Mouse (Mus musculus): Measurements from ENCODE around the gene Bnc2. TPM values are rescaled to one million over a fixed set of nuclear protein-coding genes. Genes with fewer than 3 reads are reported as not detected.

Gene Bnc2
- polyA plus RNA-seq, 1 experiment: not detected

DNA sequence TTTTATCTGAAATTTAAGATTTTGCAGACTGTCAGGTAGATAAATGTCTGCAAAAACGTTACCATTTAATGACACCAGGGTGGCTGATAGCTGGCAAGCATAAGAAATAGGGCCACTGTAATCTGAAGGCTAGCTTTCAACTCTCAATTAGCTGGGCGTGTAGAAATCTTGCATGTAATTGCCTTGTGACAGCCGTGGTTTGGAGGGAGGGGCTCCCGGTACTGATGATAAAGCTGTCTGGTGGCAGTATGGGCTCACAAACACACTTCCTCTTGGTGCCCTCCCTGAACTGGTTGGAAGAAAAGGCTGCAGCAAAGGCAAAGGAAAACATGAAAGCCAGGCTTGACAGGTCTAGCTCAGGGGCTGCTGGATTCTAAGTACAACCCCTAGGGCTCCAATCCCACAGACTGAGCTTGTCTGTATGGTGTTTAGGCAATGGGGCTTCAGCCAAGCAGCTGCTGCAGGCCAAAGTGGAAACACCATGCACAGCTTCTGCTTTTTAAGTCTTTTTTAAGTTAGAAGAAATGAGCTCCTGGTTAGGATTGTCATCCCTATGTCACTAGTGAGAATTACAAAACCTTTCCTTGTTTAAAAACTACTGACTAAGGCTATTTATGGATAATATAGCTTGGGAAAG is 366.7 kb downstream of the Bnc2 start:
- no peak for TF ChIP-seq CTCF (IDR thresholded peaks at IDR 0.05; ENCODE audit: low read depth, low read length)
- TF ChIP-seq POLR2A (IDR thresholded peaks at IDR 0.05; ENCODE audit: borderline replicate concordance, low read depth, low read length): no peak
- Histone ChIP-seq H3K4me1 (ENCODE audit: control insufficient read depth, insufficient read depth, low read length) (no peaks in the 10 kb centered on the region), H3K27ac (ENCODE audit: insufficient read depth, low read depth, low read length) (no peak overlapping the region), H3K4me3 (ENCODE audit: insufficient read depth, low read length) (no peak overlapping the region)

- no peak overlapping the region for H3K4me3 ChIP-seq (ENCODE audit: insufficient read depth, low read length)
- H3K4me1 ChIP-seq (ENCODE audit: control insufficient read depth, insufficient read depth, low read length): no peaks in the 10 kb centered on the region
- TF ChIP-seq CTCF (IDR thresholded peaks at IDR 0.05; ENCODE audit: low read depth, low read length) (no peak), POLR2A (IDR thresholded peaks at IDR 0.05; ENCODE audit: borderline replicate concordance, low read depth, low read length) (no peak)
- no peak overlapping the region for H3K27ac ChIP-seq (ENCODE audit: insufficient read depth, low read depth, low read length)
Observed at GRCm38 (mm10) chr4:84306928-84307606, 368.0 kb downstream of the Bnc2 start.

- Histone ChIP-seq H3K4me1 (ENCODE audit: control insufficient read depth, insufficient read depth, low read length) (no peaks in the 10 kb centered on the region), H3K4me3 (ENCODE audit: insufficient read depth, low read length) (no peak overlapping the region), H3K27ac (ENCODE audit: insufficient read depth, low read depth, low read length) (no peak overlapping the region)
- TF ChIP-seq CTCF (IDR thresholded peaks at IDR 0.05; ENCODE audit: low read depth, low read length): no peak
- no peak for TF ChIP-seq POLR2A (IDR thresholded peaks at IDR 0.05; ENCODE audit: borderline replicate concordance, low read depth, low read length)
Observed at GRCm38 (mm10) chr4:84302949-84303348, 372.1 kb downstream of the Bnc2 start.

DNA sequence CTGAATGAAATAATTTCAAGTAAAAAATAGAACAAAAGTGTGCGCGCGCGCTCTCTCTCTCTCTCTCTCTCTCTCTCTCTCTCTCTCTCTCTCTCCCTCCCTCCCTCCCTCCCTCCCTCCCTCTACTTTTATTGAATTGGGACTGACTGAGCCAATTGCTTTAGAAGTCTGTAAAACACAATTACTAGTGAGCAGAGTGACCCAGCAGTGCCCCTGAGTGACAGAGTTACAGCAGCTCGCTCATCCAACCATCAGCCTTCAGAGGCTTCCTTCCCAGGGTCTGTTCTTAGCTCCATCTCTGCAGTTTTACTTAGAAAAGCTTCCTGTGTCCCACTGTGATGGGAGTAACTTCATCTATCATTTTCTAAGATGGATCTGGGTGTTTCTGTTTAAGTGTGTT is 389.9 kb downstream of the Bnc2 start:
- no peaks in the 10 kb centered on the region for H3K4me1 ChIP-seq (ENCODE audit: control insufficient read depth, insufficient read depth, low read length)
- no peak for TF ChIP-seq POLR2A (IDR thresholded peaks at IDR 0.05; ENCODE audit: borderline replicate concordance, low read depth, low read length)
- TF ChIP-seq CTCF (IDR thresholded peaks at IDR 0.05; ENCODE audit: low read depth, low read length): no peak
- H3K27ac ChIP-seq (ENCODE audit: insufficient read depth, low read depth, low read length): no peak overlapping the region
- no peak overlapping the region for H3K4me3 ChIP-seq (ENCODE audit: insufficient read depth, low read length)

DNA sequence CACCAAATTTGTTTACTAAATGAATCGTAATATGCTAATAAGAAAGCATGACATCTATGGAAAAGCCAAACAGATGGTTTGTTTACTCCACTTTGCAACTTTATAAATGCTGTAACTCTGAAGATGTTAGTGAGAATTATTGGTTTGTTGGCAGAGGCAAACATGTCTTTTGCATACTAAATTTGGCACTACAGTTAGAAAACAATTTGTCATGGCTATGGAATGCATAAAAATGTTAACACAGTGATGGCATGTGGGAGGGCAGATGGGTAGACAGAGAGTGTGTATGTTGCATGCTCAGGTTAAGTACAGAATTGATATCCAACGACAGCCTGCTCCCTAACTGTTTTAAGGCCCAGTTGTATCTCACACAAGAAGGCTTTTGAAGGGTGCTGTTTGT is 392.4 kb downstream of the Bnc2 start:
- H3K4me3 ChIP-seq (ENCODE audit: insufficient read depth, low read length): no peak overlapping the region
- no peaks in the 10 kb centered on the region for H3K4me1 ChIP-seq (ENCODE audit: control insufficient read depth, insufficient read depth, low read length)
- TF ChIP-seq CTCF (IDR thresholded peaks at IDR 0.05; ENCODE audit: low read depth, low read length) (no peak), POLR2A (IDR thresholded peaks at IDR 0.05; ENCODE audit: borderline replicate concordance, low read depth, low read length) (no peak)
- no peak overlapping the region for H3K27ac ChIP-seq (ENCODE audit: insufficient read depth, low read depth, low read length)

- no peak overlapping the region for H3K4me3 ChIP-seq (ENCODE audit: insufficient read depth, low read length)
- TF ChIP-seq CTCF (IDR thresholded peaks at IDR 0.05; ENCODE audit: low read depth, low read length) (no peak), POLR2A (IDR thresholded peaks at IDR 0.05; ENCODE audit: borderline replicate concordance, low read depth, low read length) (no peak)
- no peaks in the 10 kb centered on the region for H3K4me1 ChIP-seq (ENCODE audit: control insufficient read depth, insufficient read depth, low read length)
- no peak overlapping the region for H3K27ac ChIP-seq (ENCODE audit: insufficient read depth, low read depth, low read length)
Observed at GRCm38 (mm10) chr4:84278156-84278555, 396.9 kb downstream of the Bnc2 start.

- Histone ChIP-seq H3K4me1 (ENCODE audit: control insufficient read depth, insufficient read depth, low read length) (no peaks in the 10 kb centered on the region), H3K27ac (ENCODE audit: insufficient read depth, low read depth, low read length) (no peak overlapping the region), H3K4me3 (ENCODE audit: insufficient read depth, low read length) (no peak overlapping the region)
- TF ChIP-seq CTCF (IDR thresholded peaks at IDR 0.05; ENCODE audit: low read depth, low read length) (no peak), POLR2A (IDR thresholded peaks at IDR 0.05; ENCODE audit: borderline replicate concordance, low read depth, low read length) (no peak)
Observed at GRCm38 (mm10) chr4:84276081-84276480, 399.0 kb downstream of the Bnc2 start.

GRCm38 (mm10) chr4:84274158-84274557 is 400.9 kb downstream of the Bnc2 start:
- Histone ChIP-seq H3K27ac (ENCODE audit: insufficient read depth, low read depth, low read length) (no peak overlapping the region), H3K4me1 (ENCODE audit: control insufficient read depth, insufficient read depth, low read length) (no peaks in the 10 kb centered on the region), H3K4me3 (ENCODE audit: insufficient read depth, low read length) (no peak overlapping the region)
- TF ChIP-seq POLR2A (IDR thresholded peaks at IDR 0.05; ENCODE audit: borderline replicate concordance, low read depth, low read length) (no peak), CTCF (IDR thresholded peaks at IDR 0.05; ENCODE audit: low read depth, low read length) (no peak)

DNA sequence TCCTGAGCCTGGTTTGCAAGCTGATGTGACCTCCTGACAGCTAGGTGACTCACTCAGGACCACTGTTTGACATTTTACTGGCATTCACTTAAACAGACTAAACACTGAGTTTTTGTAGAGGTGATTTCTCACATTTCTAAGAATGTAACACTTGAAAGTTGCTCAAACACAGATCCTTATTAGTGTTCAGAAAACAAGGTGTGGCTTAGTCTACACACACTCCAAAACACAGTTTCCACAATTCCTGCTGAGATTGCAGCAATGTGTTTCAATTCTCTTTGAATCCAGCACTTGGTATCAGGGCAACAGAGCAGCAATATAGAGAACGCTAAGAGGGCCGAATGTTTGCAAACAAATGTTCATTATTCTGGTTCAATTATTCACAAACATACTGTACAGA is 402.2 kb downstream of the Bnc2 start:
- Histone ChIP-seq H3K4me3 (ENCODE audit: insufficient read depth, low read length) (no peak overlapping the region), H3K4me1 (ENCODE audit: control insufficient read depth, insufficient read depth, low read length) (no peaks in the 10 kb centered on the region), H3K27ac (ENCODE audit: insufficient read depth, low read depth, low read length) (no peak overlapping the region)
- TF ChIP-seq CTCF (IDR thresholded peaks at IDR 0.05; ENCODE audit: low read depth, low read length) (no peak), POLR2A (IDR thresholded peaks at IDR 0.05; ENCODE audit: borderline replicate concordance, low read depth, low read length) (no peak)

- no peak for TF ChIP-seq POLR2A (IDR thresholded peaks at IDR 0.05; ENCODE audit: borderline replicate concordance, low read depth, low read length)
- TF ChIP-seq CTCF (IDR thresholded peaks at IDR 0.05; ENCODE audit: low read depth, low read length): no peak
- Histone ChIP-seq H3K4me1 (ENCODE audit: control insufficient read depth, insufficient read depth, low read length) (no peaks in the 10 kb centered on the region), H3K4me3 (ENCODE audit: insufficient read depth, low read length) (no peak overlapping the region), H3K27ac (ENCODE audit: insufficient read depth, low read depth, low read length) (no peak overlapping the region)
Observed at GRCm38 (mm10) chr4:84269845-84270244, 405.2 kb downstream of the Bnc2 start.
